ENCODE assay signal across 8 mouse cellular contexts in genomic region chrX:13231243-13231642, GRCm38 (mm10). TPM values are rescaled to one million over a fixed set of nuclear protein-coding genes. Genes with fewer than 3 reads are reported as not detected.
A peak's percentile ranks its signal among the peaks of the same experiment; 100 is the strongest.
DNase-seq lines count a peak whose midpoint lies in the region; ATAC-seq and TF ChIP-seq lines count a peak whose summit lies in the region.

No protein-coding gene starts in this region.

- 50% methylated on average over 9 of the region's 9 CpGs for WGBS in heart, adult 2 months
- WGBS in embryonic facial prominence, embryonic 10.5 days, result 29% methylated on average over 9 of the region's 9 CpGs
- 32% methylated on average over 9 of the region's 9 CpGs for WGBS in hindbrain, embryonic 14.5 days
- 31% methylated on average over 9 of the region's 9 CpGs for WGBS in midbrain, embryonic 13.5 days

- intact Hi-C loops in heart, adult 2 months (cut with DNase I), result loop anchor here (2.0 kb wide), 1 partner anchor 230 kb away; no protein-coding TSS in a partner anchor
- intact Hi-C loops in heart, postnatal 36 days (cut with DNase I), result loop anchor here (2.0 kb wide), 1 partner anchor 116 kb away; no protein-coding TSS in a partner anchor

- no peak for DNase-seq in heart, adult 2 months
- DNase-seq in heart, postnatal 36 days, result no peak
- DNase-seq in embryonic facial prominence, embryonic 10.5 days (ENCODE audit: low spot score), result no peak
- DNase-seq in hindbrain, embryonic 14.5 days (ENCODE audit: low spot score), result no peak
- no peak for DNase-seq in layer of hippocampus, postnatal 25 days (ENCODE audit: extremely low spot score in 1 of 2, low spot score in 1 of 2)
- no peak for DNase-seq in ovary, adult 18-20 months (ENCODE audit: low spot score)
- DNase-seq in cerebellum, adult 18-20 months, result no peak

- ATAC-seq in hindbrain, embryonic 14.5 days (ENCODE audit: low FRiP score), result peak; percentile 3; the same call in 1 of the 2 replicates
- ATAC-seq in midbrain, embryonic 13.5 days, result peak; percentile 16; the same call in 1 of the 2 replicates

- TF ChIP-seq EP300 in heart, adult 2 months (IDR thresholded peaks at IDR 0.05; ENCODE audit: insufficient read depth, low read depth, low read length), result no peak

- H3K27ac ChIP-seq in heart, adult 2 months, result peak overlapping the region; percentile 47
- H3K27ac ChIP-seq in embryonic facial prominence, embryonic 10.5 days (replicated peaks), result peak overlapping the region; percentile 85
- H3K27ac ChIP-seq in hindbrain, embryonic 14.5 days, result peak overlapping the region; percentile 91
- H3K27ac ChIP-seq in midbrain, embryonic 13.5 days, result peak overlapping the region; percentile 86

- no peak for TF ChIP-seq POLR2A in heart, adult 2 months (IDR thresholded peaks at IDR 0.05; ENCODE audit: insufficient read depth, low read depth, low read length)

- no peaks in the 10 kb centered on the region for H3K36me3 ChIP-seq in heart, adult 2 months (ENCODE audit: control insufficient read depth, insufficient read depth, low read length)
- no peaks in the 10 kb centered on the region for H3K36me3 ChIP-seq in embryonic facial prominence, embryonic 10.5 days (replicated peaks)
- no peaks in the 10 kb centered on the region for H3K36me3 ChIP-seq in hindbrain, embryonic 14.5 days (replicated peaks; ENCODE audit: control insufficient read depth, insufficient read depth)
- no peaks in the 10 kb centered on the region for H3K36me3 ChIP-seq in midbrain, embryonic 13.5 days

- no peak for TF ChIP-seq CTCF in heart, adult 2 months (IDR thresholded peaks at IDR 0.05)

- no peaks in the 10 kb centered on the region for H3K9me3 ChIP-seq in embryonic facial prominence, embryonic 10.5 days
- H3K9me3 ChIP-seq in hindbrain, embryonic 14.5 days (ENCODE audit: control insufficient read depth, low read length), result no peaks in the 10 kb centered on the region
- H3K9me3 ChIP-seq in midbrain, embryonic 13.5 days, result no peaks in the 10 kb centered on the region

- H3K4me2 ChIP-seq in hindbrain, embryonic 14.5 days (replicated peaks), result peak overlapping the region; percentile 56
- peak overlapping the region; percentile 54 for H3K4me2 ChIP-seq in midbrain, embryonic 13.5 days (replicated peaks)

- peaks cover 2% of the 10 kb centered on the region for H3K4me1 ChIP-seq in heart, adult 2 months (ENCODE audit: control insufficient read depth, insufficient read depth, low read length)
- H3K4me1 ChIP-seq in embryonic facial prominence, embryonic 10.5 days, result peaks cover 8% of the 10 kb centered on the region
- H3K4me1 ChIP-seq in hindbrain, embryonic 14.5 days (replicated peaks; ENCODE audit: control insufficient read depth, insufficient read depth, low read length), result peaks cover 4% of the 10 kb centered on the region
- H3K4me1 ChIP-seq in midbrain, embryonic 13.5 days (replicated peaks), result peaks cover 7% of the 10 kb centered on the region; the same call in 1 of the 2 replicates

- no peaks in the 10 kb centered on the region for H3K27me3 ChIP-seq in heart, adult 2 months (ENCODE audit: control insufficient read depth, insufficient read depth, low read length)
- H3K27me3 ChIP-seq in embryonic facial prominence, embryonic 10.5 days (replicated peaks; ENCODE audit: low read depth, poor library complexity, severe bottlenecking), result peaks cover 75% of the 10 kb centered on the region
- peaks cover 11% of the 10 kb centered on the region for H3K27me3 ChIP-seq in hindbrain, embryonic 14.5 days (ENCODE audit: control insufficient read depth, insufficient read depth, low read length)
- peaks cover 13% of the 10 kb centered on the region; the same call in 1 of the 2 replicates for H3K27me3 ChIP-seq in midbrain, embryonic 13.5 days

- no peaks in the 10 kb centered on the region for H3K79me2 ChIP-seq in heart, adult 2 months (replicated peaks; ENCODE audit: control insufficient read depth, insufficient read depth, low read length)

- no peak overlapping the region for H3K9ac ChIP-seq in heart, adult 2 months (ENCODE audit: low read depth, low read length)
- H3K9ac ChIP-seq in hindbrain, embryonic 14.5 days, result peak overlapping the region; percentile 41
- H3K9ac ChIP-seq in midbrain, embryonic 13.5 days (replicated peaks), result 0 out of 2 replicates have a peak overlapping the region, but pooled peaks have one; percentile 28

- peak overlapping the region; percentile 42 for H3K4me3 ChIP-seq in heart, adult 2 months
- peak overlapping the region; percentile 52 for H3K4me3 ChIP-seq in embryonic facial prominence, embryonic 10.5 days
- peak overlapping the region; percentile 32; the same call in 1 of the 2 replicates for H3K4me3 ChIP-seq in hindbrain, embryonic 14.5 days (replicated peaks; ENCODE audit: low read length)
- H3K4me3 ChIP-seq in midbrain, embryonic 13.5 days (replicated peaks), result peak overlapping the region; percentile 16; the same call in 1 of the 2 replicates

RNA-seq across cellular contexts. Expression of gene Ddx3x, which starts 49.5 kb away (rescaled TPM):
- total RNA-seq in heart, adult 2 months (2021), result 100 to 1,000 TPM; 142 to 176 TPM
- polyA plus RNA-seq in heart, adult 2 months (2012; rRNA removed), result 21.9 and 57.2 TPM in 2 replicates
- total RNA-seq in heart, postnatal 36 days (2021), result 100 to 1,000 TPM; 112 to 209 TPM
- 164 TPM in 2 replicates for polyA plus RNA-seq in embryonic facial prominence, embryonic 10.5 days (2016; fragmentation: Nextera tagmentation; extraction: Ambion mirVana)
- 113 and 117 TPM in 2 replicates for polyA plus RNA-seq in hindbrain, embryonic 14.5 days (2014; fragmentation: Nextera tagmentation; extraction: Ambion mirVana)
- 128 and 144 TPM in 2 replicates for polyA plus RNA-seq in midbrain, embryonic 13.5 days (2015; fragmentation: Nextera tagmentation; extraction: Ambion mirVana)
- total RNA-seq in layer of hippocampus, postnatal 25 days (2021), result 100 to 1,000 TPM; 163 to 190 TPM
